Mouse (Mus musculus) bone marrow macrophage, adult 2 months (primary cell): ENCODE data around the gene RPS10-NUDT3.

Experiments used
- CTCF ChIP-seq: IDR thresholded peaks from 2 replicates; pipeline ENCODE4 v1.5.1; 2012; ENCODE audit warnings: low read depth, mild to moderate bottlenecking, low read length, moderate library complexity
- POLR2A ChIP-seq: IDR thresholded peaks from 2 replicates; pipeline ENCODE4 v1.6.1; 2012; ENCODE audit warnings: mild to moderate bottlenecking, low read depth, low read length, borderline replicate concordance

DNA sequence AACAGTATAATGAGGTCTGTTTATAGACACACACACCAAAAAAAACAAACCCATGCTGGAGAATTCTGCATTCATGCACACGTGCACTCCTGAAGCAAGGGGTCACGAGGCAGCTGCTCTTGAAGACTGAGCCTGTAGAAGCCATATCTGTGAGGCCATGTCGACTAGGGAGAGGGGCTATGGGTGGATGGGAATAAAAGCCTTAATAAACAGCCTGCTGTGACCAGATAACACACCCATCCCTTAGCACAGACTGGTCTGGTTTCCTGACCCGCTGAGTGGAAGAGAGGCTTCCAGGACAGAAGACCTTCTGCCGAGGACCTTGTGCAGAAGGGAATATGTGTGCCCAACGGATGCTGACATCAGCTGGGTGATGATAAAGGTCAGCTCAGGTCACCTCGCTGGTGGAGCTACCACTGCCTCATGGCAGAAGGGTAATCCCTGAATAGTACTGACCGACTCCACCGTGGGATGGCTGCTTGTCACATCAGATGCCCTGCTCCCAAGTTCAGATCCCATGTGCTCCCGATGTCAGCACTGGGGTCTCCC is 61.2 kb downstream of the RPS10-NUDT3 start:
- TF ChIP-seq POLR2A (no peak), CTCF (no peak)
